Mouse (Mus musculus) heart, postnatal 36 days (tissue): ENCODE results near the gene Batf2. TPM values are rescaled to one million over a fixed set of nuclear protein-coding genes. Genes with fewer than 3 reads are reported as not detected.

Experiments used
- DNase-seq, 2 experiments: peaks; one replicate each; pipeline ENCODE4 v3.0.0; 2021 to 2022
- intact Hi-C: fragments of 180-260 bp; cut with DNase I; formaldehyde crosslinking; loops from one replicate; pipeline ENCODE4 v1.15.1; 2025
- total RNA-seq, 2 experiments: library from RNA; stranded (reverse); gene quantifications; 2 replicates each; pipeline ENCODE4 v1.2.3; 2021

The Batf2 gene
- total RNA-seq, 2 experiments from 2014 or later = 0.69 to 0.89 TPM

GRCm38 (mm10) chr19:6216046-6216705 lies 75.4 kb downstream of the Batf2 start:
- intact Hi-C loops = no loop called here
- no peak for DNase-seq

GRCm38 (mm10) chr19:6218606-6219005 lies 77.8 kb downstream of the Batf2 start:
- DNase-seq = no peak
- intact Hi-C loops = no loop called here

Other genes with a start within 250 kb of the Batf2 start
- under 1 TPM; 0.57 to 0.64 TPM for gene Tigd3, start 246.8 kb upstream of the Batf2 start, total RNA-seq
- gene Dpf2, start 228.0 kb upstream of the Batf2 start, total RNA-seq = 10 to 100 TPM; 75.8 to 96.2 TPM
- 1 to 10 TPM; 9.3 to 9.5 TPM for gene Cdc42ep2, start 216.2 kb upstream of the Batf2 start, total RNA-seq
- gene Pola2, start 176.8 kb upstream of the Batf2 start, total RNA-seq = 10 to 100 TPM; 10.6 to 10.9 TPM
- gene Slc22a20, start 154.8 kb upstream of the Batf2 start, total RNA-seq = not detected
- gene Capn1, start 125.1 kb upstream of the Batf2 start, total RNA-seq = 10 to 100 TPM; 34.7 to 35.2 TPM
- 10 to 100 TPM; 19.4 to 26.4 TPM for gene Syvn1, start 94.4 kb upstream of the Batf2 start, total RNA-seq
- gene Mrpl49, start 83.2 kb upstream of the Batf2 start, total RNA-seq = 10 to 100 TPM; 36.2 to 39.7 TPM
- gene Fau, start 83.1 kb upstream of the Batf2 start, total RNA-seq = 100 to 1,000 TPM; 556 to 559 TPM
- gene Znhit2, start 79.8 kb upstream of the Batf2 start, total RNA-seq = 10 to 100 TPM; 11.3 to 11.5 TPM
- gene Tm7sf2, start 72.6 kb upstream of the Batf2 start, total RNA-seq = 1 to 10 TPM; 3.0 to 3.7 TPM
- 10 to 100 TPM; 23.9 to 25.0 TPM for gene Vps51, start 63.8 kb upstream of the Batf2 start, total RNA-seq
- gene Tmem262, start 61.0 kb upstream of the Batf2 start, total RNA-seq = not detected
- gene Gm28374, start 58.7 kb upstream of the Batf2 start, total RNA-seq = not detected
- 10 to 100 TPM; 17.0 to 17.9 TPM for gene Zfpl1, start 56.0 kb upstream of the Batf2 start, total RNA-seq
- gene Cdca5, start 56.0 kb upstream of the Batf2 start, total RNA-seq = under 1 TPM; 0.19 TPM
- gene AC131692.1, start 46.6 kb upstream of the Batf2 start, total RNA-seq = not detected
- not detected for gene Naaladl1, start 35.2 kb upstream of the Batf2 start, total RNA-seq
- 1 to 10 TPM; 8.5 to 8.8 TPM for gene Sac3d1, start 22.3 kb upstream of the Batf2 start, total RNA-seq
- gene Snx15, start 12.7 kb upstream of the Batf2 start, total RNA-seq = 10 to 100 TPM; 12.8 to 13.3 TPM
- 10 to 100 TPM; 57.7 to 67.5 TPM for gene Arl2, start 565 bp downstream of the Batf2 start, total RNA-seq
- gene Majin, start 43.4 kb downstream of the Batf2 start, total RNA-seq = not detected
- gene Gpha2, start 85.4 kb downstream of the Batf2 start, total RNA-seq = not detected
- 10 to 100 TPM; 34.5 to 35.3 TPM for gene Ppp2r5b, start 94.9 kb downstream of the Batf2 start, total RNA-seq
- 10 to 100 TPM; 24.5 to 25.9 TPM for gene Atg2a, start 100.7 kb downstream of the Batf2 start, total RNA-seq
- 100 to 1,000 TPM; 105 to 151 TPM for gene Ehd1, start 135.7 kb downstream of the Batf2 start, total RNA-seq
- 10 to 100 TPM; 10.9 to 11.9 TPM for gene Cdc42bpg, start 165.5 kb downstream of the Batf2 start, total RNA-seq
- 10 to 100 TPM; 12.1 to 14.2 TPM for gene Men1, start 194.0 kb downstream of the Batf2 start, total RNA-seq
- gene Map4k2, start 200.2 kb downstream of the Batf2 start, total RNA-seq = 10 to 100 TPM; 36.4 to 56.7 TPM
- 100 to 1,000 TPM in 1 of 2 experiments, 10 to 100 TPM in 1; 89.4 to 101 TPM for gene Sf1, start 222.7 kb downstream of the Batf2 start, total RNA-seq
- 1,000 to 10,000 TPM; 1,171 to 1,191 TPM for gene Pygm, start 243.4 kb downstream of the Batf2 start, total RNA-seq